In genomic region chr11:68759691-68760090, GRCm38 (mm10) we compare ENCODE assay signal across 24 mouse cellular contexts.
DNase-seq lines count a peak whose midpoint lies in the region; ATAC-seq lines count a peak whose summit lies in the region.
"Had no signal": no experiment of that assay in that cellular context is flagged by ENCODE, and none has a peak within 500 bp of the region (broad histone marks: within the 10 kb centered on the region; RNA-seq: fewer than 3 reads in every experiment).

No protein-coding gene starts in this region.

- no peak for ATAC-seq in hindbrain, embryonic 15.5 days (ENCODE audit: low FRiP score, low read depth)
- ATAC-seq in hindbrain, embryonic 16.5 days = no peak
- ATAC-seq in forebrain, embryonic 12.5 days (ENCODE audit: low FRiP score) = no peak
- ATAC-seq: forebrain, postnatal 0 days; intestine, embryonic 16.5 days had no signal

- peaks cover 10% of the 10 kb centered on the region for H3K4me1 ChIP-seq in hindbrain, embryonic 15.5 days (replicated peaks)
- no peaks in the 10 kb centered on the region for H3K4me1 ChIP-seq in hindbrain, embryonic 16.5 days (ENCODE audit: control insufficient read depth, insufficient read depth, low read depth, low read length)
- peaks cover 3% of the 10 kb centered on the region for H3K4me1 ChIP-seq in forebrain, embryonic 12.5 days
- H3K4me1 ChIP-seq: lung, embryonic 15.5 days; stomach, embryonic 15.5 days had no signal

- H3K4me3 ChIP-seq in hindbrain, embryonic 15.5 days = no peak overlapping the region
- H3K4me3 ChIP-seq in hindbrain, embryonic 16.5 days (ENCODE audit: low read length) = no peak overlapping the region
- H3K4me3 ChIP-seq in forebrain, embryonic 12.5 days (replicated peaks) = no peak overlapping the region
- H3K4me3 ChIP-seq: embryonic facial prominence, embryonic 12.5 days; heart, adult 2 months; heart, embryonic 12.5 days; left cerebral cortex, adult 2 months; limb, embryonic 13.5 days; lung, embryonic 15.5 days; midbrain, embryonic 12.5 days; stomach, embryonic 15.5 days had no signal

- H3K4me2 ChIP-seq in hindbrain, embryonic 15.5 days = no peak overlapping the region
- H3K4me2 ChIP-seq in hindbrain, embryonic 16.5 days (ENCODE audit: low read length) = no peak overlapping the region
- H3K4me2 ChIP-seq in forebrain, embryonic 12.5 days = no peak overlapping the region
- H3K4me2 ChIP-seq: embryonic facial prominence, embryonic 12.5 days; heart, embryonic 12.5 days; limb, embryonic 13.5 days; liver, embryonic 11.5 days; lung, embryonic 15.5 days; midbrain, embryonic 12.5 days; stomach, embryonic 15.5 days had no signal

- H3K9me3 ChIP-seq in hindbrain, embryonic 15.5 days = no peaks in the 10 kb centered on the region
- no peaks in the 10 kb centered on the region for H3K9me3 ChIP-seq in hindbrain, embryonic 16.5 days (ENCODE audit: control insufficient read depth, low read length)
- H3K9me3 ChIP-seq in forebrain, embryonic 12.5 days = no peaks in the 10 kb centered on the region
- H3K9me3 ChIP-seq: embryonic facial prominence, embryonic 12.5 days; heart, embryonic 12.5 days; limb, embryonic 13.5 days; lung, embryonic 15.5 days; midbrain, embryonic 12.5 days; stomach, embryonic 15.5 days had no signal

- peak; percentile 79 for DNase-seq in cerebellum, adult 11 months
- DNase-seq in cerebellum, adult 9-10 months = peak; percentile 93
- peak; percentile 86 to 89 for DNase-seq in cerebellum, postnatal 36 days
- DNase-seq in testis, postnatal 10 days (ENCODE audit: low spot score) = no peak
- DNase-seq: adrenal gland, adult 8-10 months; embryo, embryonic 11 days; forebrain, postnatal 0 days; heart, adult 2 months; kidney, adult 9 months; kidney, postnatal 25 days; thymus, postnatal 14 days had no signal

- 0 out of 2 replicates have a peak overlapping the region, but pooled peaks have one; percentile 34 for H3K27ac ChIP-seq in hindbrain, embryonic 15.5 days (replicated peaks)
- no peak overlapping the region for H3K27ac ChIP-seq in hindbrain, embryonic 16.5 days (ENCODE audit: low read depth, low read length)
- no peak overlapping the region for H3K27ac ChIP-seq in forebrain, embryonic 12.5 days
- H3K27ac ChIP-seq: embryonic facial prominence, embryonic 12.5 days; heart, adult 2 months; left cerebral cortex, adult 2 months; limb, embryonic 13.5 days; lung, embryonic 15.5 days; midbrain, embryonic 12.5 days; stomach, embryonic 15.5 days had no signal

- peaks cover 31% of the 10 kb centered on the region for H3K36me3 ChIP-seq in hindbrain, embryonic 15.5 days
- H3K36me3 ChIP-seq in hindbrain, embryonic 16.5 days (ENCODE audit: control insufficient read depth, insufficient read depth, low read length) = peaks cover 18% of the 10 kb centered on the region; the same call in 1 of the 2 replicates
- peaks cover 55% of the 10 kb centered on the region for H3K36me3 ChIP-seq in forebrain, embryonic 12.5 days (replicated peaks)

- H3K9ac ChIP-seq in hindbrain, embryonic 15.5 days = no peak overlapping the region
- H3K9ac ChIP-seq in hindbrain, embryonic 16.5 days (ENCODE audit: low read depth, low read length) = no peak overlapping the region
- H3K9ac ChIP-seq in forebrain, embryonic 12.5 days = no peak overlapping the region
- H3K9ac ChIP-seq: embryonic facial prominence, embryonic 12.5 days; forebrain, postnatal 0 days; heart, embryonic 12.5 days; limb, embryonic 13.5 days; lung, embryonic 15.5 days; midbrain, embryonic 12.5 days; stomach, embryonic 15.5 days had no signal

- H3K27me3 ChIP-seq in hindbrain, embryonic 15.5 days = no peaks in the 10 kb centered on the region
- H3K27me3 ChIP-seq in hindbrain, embryonic 16.5 days (replicated peaks; ENCODE audit: control insufficient read depth, insufficient read depth, low read length) = no peaks in the 10 kb centered on the region
- no peaks in the 10 kb centered on the region for H3K27me3 ChIP-seq in forebrain, embryonic 12.5 days
- H3K27me3 ChIP-seq: CH12.LX; embryonic facial prominence, embryonic 12.5 days; heart, embryonic 12.5 days; limb, embryonic 13.5 days; lung, embryonic 15.5 days; midbrain, embryonic 12.5 days; stomach, embryonic 15.5 days had no signal

- WGBS in hindbrain, embryonic 15.5 days = 78% methylated on average over 3 of the region's 3 CpGs
- 61% methylated on average over 3 of the region's 3 CpGs for WGBS in hindbrain, embryonic 16.5 days
- WGBS in forebrain, embryonic 12.5 days = 82% methylated on average over 3 of the region's 3 CpGs
